19 mouse cellular contexts compared by ENCODE assay signal in the genomic region with DNA sequence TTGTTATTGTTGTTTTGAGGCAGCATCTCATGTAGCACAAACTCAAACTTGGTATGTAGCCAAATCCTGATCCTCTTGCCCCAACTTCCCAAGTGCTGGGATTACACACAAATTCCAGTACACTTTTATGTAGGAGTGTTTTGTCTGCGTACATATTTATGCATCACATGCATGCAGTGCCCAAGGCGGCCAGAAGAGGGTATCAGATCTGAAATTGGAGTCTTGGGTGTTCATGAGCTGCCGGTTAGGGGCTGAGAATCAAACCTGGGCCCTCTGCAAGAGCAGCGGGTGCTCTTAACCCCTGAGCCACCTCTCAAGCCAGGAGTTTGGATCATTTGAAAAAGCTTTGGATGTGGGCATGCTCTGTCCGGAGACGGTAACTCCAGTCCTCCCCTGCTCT. TPM values are rescaled to one million over a fixed set of nuclear protein-coding genes. Genes with fewer than 3 reads are reported as not detected.
DNase-seq lines count a peak whose midpoint lies in the region; ATAC-seq and TF ChIP-seq lines count a peak whose summit lies in the region.
"Had no signal": no experiment of that assay in that cellular context is flagged by ENCODE, and none has a peak within 500 bp of the region (broad histone marks: within the 10 kb centered on the region; RNA-seq: fewer than 3 reads in every experiment).

No protein-coding gene starts in this region.

- 89% methylated on average over 6 of the region's 6 CpGs for WGBS in heart, embryonic 10.5 days
- WGBS in lung, adult 2 months = 78% methylated on average over 6 of the region's 6 CpGs
- WGBS in liver, postnatal 0 days (ENCODE audit: insufficient replicate concordance) = 85% methylated on average over 6 of the region's 6 CpGs
- WGBS in small intestine, adult 2 months = 95% methylated on average over 6 of the region's 6 CpGs

- DNase-seq in heart, embryonic 10.5 days (ENCODE audit: low spot score) = no peak
- DNase-seq in heart, postnatal 10 days = no peak
- no peak for DNase-seq in lung, adult 2 months
- no peak for DNase-seq in lung, postnatal 25 days (ENCODE audit: low spot score)
- no peak for DNase-seq in liver, postnatal 0 days
- DNase-seq in kidney, postnatal 4 days = no peak
- no peak for DNase-seq in frontal cortex, adult 2 months (ENCODE audit: extremely low spot score in 1 of 2, low spot score in 1 of 2)
- DNase-seq: adrenal gland, postnatal 36 days; kidney, postnatal 14 days; layer of hippocampus, postnatal 36 days; right cerebral cortex, postnatal 4 days; thymus, postnatal 36 days had no signal

- no peaks in the 10 kb centered on the region for H3K36me3 ChIP-seq in heart, embryonic 10.5 days
- no peaks in the 10 kb centered on the region for H3K36me3 ChIP-seq in liver, postnatal 0 days (replicated peaks; ENCODE audit: insufficient read depth, low read length)
- H3K36me3 ChIP-seq in small intestine, adult 2 months (ENCODE audit: control insufficient read depth, insufficient read depth, low read length) = no peaks in the 10 kb centered on the region
- H3K36me3 ChIP-seq: embryonic facial prominence, embryonic 10.5 days; intestine, embryonic 15.5 days; limb, embryonic 12.5 days had no signal

- intact Hi-C loops in heart, postnatal 10 days (cut with DNase I) = no loop called here

- no peaks in the 10 kb centered on the region for H3K9me3 ChIP-seq in heart, embryonic 10.5 days
- no peaks in the 10 kb centered on the region for H3K9me3 ChIP-seq in liver, postnatal 0 days (ENCODE audit: low read length)
- H3K9me3 ChIP-seq: embryonic facial prominence, embryonic 10.5 days; intestine, embryonic 15.5 days; limb, embryonic 12.5 days had no signal

- no peak overlapping the region for H3K9ac ChIP-seq in liver, postnatal 0 days (replicated peaks)
- H3K9ac ChIP-seq: intestine, embryonic 15.5 days; limb, embryonic 12.5 days had no signal

- no peak for TF ChIP-seq CTCF in lung, adult 2 months (IDR thresholded peaks at IDR 0.05; ENCODE audit: insufficient read depth, low read length)
- peak; percentile 26; the same call in 1 of the 2 replicates for TF ChIP-seq CTCF in liver, postnatal 0 days (IDR thresholded peaks at IDR 0.05; ENCODE audit: low read depth)
- no peak for TF ChIP-seq CTCF in small intestine, adult 2 months (IDR thresholded peaks at IDR 0.05; ENCODE audit: extremely low read depth, insufficient read length, insufficient replicate concordance, low read depth, low read length)

- no peak overlapping the region for H3K4me3 ChIP-seq in heart, embryonic 10.5 days
- H3K4me3 ChIP-seq in lung, adult 2 months (replicated peaks; ENCODE audit: extremely low read depth, low read depth, low read length) = no peak overlapping the region
- H3K4me3 ChIP-seq in liver, postnatal 0 days (ENCODE audit: low read depth, low read length) = no peak overlapping the region
- no peak overlapping the region for H3K4me3 ChIP-seq in small intestine, adult 2 months (ENCODE audit: low read depth, low read length)
- H3K4me3 ChIP-seq: embryonic facial prominence, embryonic 10.5 days; intestine, embryonic 15.5 days; limb, embryonic 12.5 days had no signal

- TF ChIP-seq EP300 in liver, postnatal 0 days (IDR thresholded peaks at IDR 0.05; ENCODE audit: low read depth) = no peak

- peak overlapping the region; percentile 87; the same call in 1 of the 2 replicates for H3K27ac ChIP-seq in heart, embryonic 10.5 days
- no peak overlapping the region for H3K27ac ChIP-seq in liver, postnatal 0 days (ENCODE audit: low read depth)
- H3K27ac ChIP-seq in small intestine, adult 2 months (ENCODE audit: insufficient read depth, low read depth, low read length) = 0 out of 2 replicates have a peak overlapping the region, but pooled peaks have one; percentile 84
- H3K27ac ChIP-seq: intestine, embryonic 15.5 days; limb, embryonic 12.5 days had no signal

- ATAC-seq in liver, postnatal 0 days = no peak
- ATAC-seq: intestine, embryonic 15.5 days had no signal

- no peak overlapping the region for H3K4me2 ChIP-seq in liver, postnatal 0 days (ENCODE audit: low read depth, low read length)
- H3K4me2 ChIP-seq: intestine, embryonic 15.5 days; limb, embryonic 12.5 days had no signal

- H3K27me3 ChIP-seq in heart, embryonic 10.5 days (ENCODE audit: insufficient read depth, poor library complexity, severe bottlenecking) = no peaks in the 10 kb centered on the region
- H3K27me3 ChIP-seq in liver, postnatal 0 days (ENCODE audit: insufficient read depth, low read length) = no peaks in the 10 kb centered on the region
- H3K27me3 ChIP-seq in small intestine, adult 2 months (ENCODE audit: control insufficient read depth, insufficient read depth, low read length) = no peaks in the 10 kb centered on the region
- H3K27me3 ChIP-seq: intestine, embryonic 15.5 days; limb, embryonic 12.5 days had no signal

- peaks cover 62% of the 10 kb centered on the region for H3K4me1 ChIP-seq in heart, embryonic 10.5 days
- peaks cover 18% of the 10 kb centered on the region for H3K4me1 ChIP-seq in lung, adult 2 months (ENCODE audit: control insufficient read depth, insufficient read depth, low read length)
- peaks cover 74% of the 10 kb centered on the region for H3K4me1 ChIP-seq in liver, postnatal 0 days (ENCODE audit: insufficient read depth)
- no peaks in the 10 kb centered on the region for H3K4me1 ChIP-seq in small intestine, adult 2 months (ENCODE audit: control insufficient read depth, insufficient read depth, insufficient read length, low read length)
- H3K4me1 ChIP-seq: intestine, embryonic 15.5 days; limb, embryonic 12.5 days had no signal

- 0 out of 2 replicates have a peak, but pooled peaks have one; percentile 22 for TF ChIP-seq POLR2A in lung, adult 2 months (IDR thresholded peaks at IDR 0.05; ENCODE audit: borderline replicate concordance, extremely low read depth, low read depth, low read length)
- TF ChIP-seq POLR2A in small intestine, adult 2 months (IDR thresholded peaks at IDR 0.05; ENCODE audit: low read depth, low read length) = no peak

RNA-seq across cellular contexts. Expression of gene Sftpb, which starts 28.3 kb away (rescaled TPM):
- polyA plus RNA-seq in heart, embryonic 10.5 days (2016; fragmentation: Nextera tagmentation; extraction: Ambion mirVana) = 0.12 and 0.30 TPM in 2 replicates
- total RNA-seq in heart, postnatal 10 days (2021) = not detected
- 5,575 and 7,301 TPM in 2 replicates for polyA plus RNA-seq in lung, adult 2 months (2012; rRNA removed)
- 0.16 and 0.20 TPM in 2 replicates for polyA plus RNA-seq in liver, postnatal 0 days (2015; fragmentation: Nextera tagmentation; extraction: Ambion mirVana)
- 0.36 and 0.71 TPM in 2 replicates for polyA plus RNA-seq in small intestine, adult 2 months (2012; rRNA removed)
- polyA plus RNA-seq in frontal cortex, adult 2 months (2012; rRNA removed) = not detected in 2 replicates
- total RNA-seq: adrenal gland, postnatal 36 days; layer of hippocampus, postnatal 36 days; megakaryocyte-erythroid progenitor cell, adult 5-6 weeks had no signal
- polyA plus RNA-seq: embryonic facial prominence, embryonic 10.5 days; hindbrain, embryonic 11.5 days; intestine, embryonic 15.5 days; limb, embryonic 12.5 days; stomach, embryonic 14.5 days had no signal

RNA-seq across cellular contexts. Expression of gene Atoh8, which starts 40.8 kb away (rescaled TPM):
- polyA plus RNA-seq in heart, embryonic 10.5 days (2016; fragmentation: Nextera tagmentation; extraction: Ambion mirVana) = 10.9 and 15.7 TPM in 2 replicates
- total RNA-seq in heart, postnatal 10 days (2021) = 1 to 10 TPM; 8.6 TPM
- 26.4 and 26.7 TPM in 2 replicates for polyA plus RNA-seq in lung, adult 2 months (2012; rRNA removed)
- 0.96 and 1.3 TPM in 2 replicates for polyA plus RNA-seq in liver, postnatal 0 days (2015; fragmentation: Nextera tagmentation; extraction: Ambion mirVana)
- 4.9 and 9.1 TPM in 2 replicates for polyA plus RNA-seq in small intestine, adult 2 months (2012; rRNA removed)
- 1.5 and 2.3 TPM in 2 replicates for polyA plus RNA-seq in frontal cortex, adult 2 months (2012; rRNA removed)
- total RNA-seq: megakaryocyte-erythroid progenitor cell, adult 5-6 weeks had no signal

Comparison
In these comparisons a context has a peak if more than half of its experiments do, and no peak if none do; other contexts are left out.
1. RNA of gene Sftpb, which starts 28.3 kb away (polyA plus RNA-seq): 5,575 to 7,301 TPM in lung, adult 2 months; 0.36 to 0.71 TPM in small intestine, adult 2 months, 0.12 to 0.30 TPM in heart, embryonic 10.5 days, 0.16 to 0.20 TPM in liver, postnatal 0 days and not detected in frontal cortex, adult 2 months; every median in the first group is over 1,000 times any median in the second.